Mouse (Mus musculus): ENCODE data around the gene Umps. TPM values are rescaled to one million over a fixed set of nuclear protein-coding genes. Genes with fewer than 3 reads are reported as not detected.

The Umps gene
- total and polyA plus RNA-seq, 3 experiments: 115 to 173 (median 161) TPM

GRCm38 (mm10) chr16:33916473-33917251 lies 50.2 kb downstream of the Umps start:
- peaks cover 0 to 5% of the 10 kb centered on the region in 2 experiments for H3K36me3 ChIP-seq (replicated peaks in 1 of 2; ENCODE audit: control insufficient read depth in 1 of 2, insufficient read depth in 1 of 2, low read length in 1 of 2)
- H3K4me2 ChIP-seq (ENCODE audit: insufficient read depth, low read depth, poor library complexity, severe bottlenecking): no peak overlapping the region
- no peak overlapping the region for H3K9ac ChIP-seq (ENCODE audit: insufficient read depth, low read depth)
- no peaks in the 10 kb centered on the region for H3K79me2 ChIP-seq (replicated peaks; ENCODE audit: control insufficient read depth, extremely low read depth, insufficient read depth, poor library complexity, severe bottlenecking)
- H3K9me3 ChIP-seq (replicated peaks; ENCODE audit: low read length): no peaks in the 10 kb centered on the region
- TF ChIP-seq PAX5 (IDR thresholded peaks at IDR 0.05; ENCODE audit: low read length) (no peak), CTCF (conservative IDR thresholded peaks at IDR 0.05 in 1 of 2, IDR thresholded peaks at IDR 0.05 in 1 of 2; ENCODE audit: low read depth in 2 of 2, low read length in 2 of 2) (no peak), MXI1 (IDR thresholded peaks at IDR 0.05; ENCODE audit: low read depth, low read length) (no peak), ETS1 (conservative IDR thresholded peaks at IDR 0.05; ENCODE audit: low read depth, low read length) (no peak), NRF1 (IDR thresholded peaks at IDR 0.05; ENCODE audit: low read depth, low read length) (no peak), ELF1 (IDR thresholded peaks at IDR 0.05; ENCODE audit: low read depth, low read length) (no peak), ZNF384 (IDR thresholded peaks at IDR 0.05; ENCODE audit: low read depth, low read length) (no peak), ZMIZ1 (IDR thresholded peaks at IDR 0.05; ENCODE audit: low read depth, low read length) (no peak), TBP (conservative IDR thresholded peaks at IDR 0.05; ENCODE audit: low read depth, low read length) (no peak), SIN3A (IDR thresholded peaks at IDR 0.05; ENCODE audit: low read length) (no peak), UBTF (IDR thresholded peaks at IDR 0.05; ENCODE audit: low read depth, low read length) (no peak), USF2 (conservative IDR thresholded peaks at IDR 0.05; ENCODE audit: low read depth, low read length) (no peak), CHD1 (IDR thresholded peaks at IDR 0.05; ENCODE audit: low read depth, low read length) (no peak), USF1 (IDR thresholded peaks at IDR 0.05; ENCODE audit: low read depth, low read length) (no peak)
- no peak overlapping the region for H3K27ac ChIP-seq (ENCODE audit: insufficient read depth, low read depth)
- DNase-seq (ENCODE audit: extremely low read depth): no peak
- H3K4me3 ChIP-seq (replicated peaks in 1 of 3; ENCODE audit: low read depth in 2 of 3, low read length in 2 of 3, poor library complexity in 1 of 3): no peak overlapping the region
- dilution Hi-C loops (cut with MboI; ENCODE audit: extremely low pct_ligation_motif_present, extremely low pct_unique_long_range_greater_than_20kb, low sequenced_read_pairs): no loop called here
- peaks cover 13% of the 10 kb centered on the region for H3K27me3 ChIP-seq (replicated peaks)
- H3K4me1 ChIP-seq (ENCODE audit: control insufficient read depth in 1 of 2, insufficient read depth in 2 of 2): peaks cover 0 to 4% of the 10 kb centered on the region in 2 experiments; a peak in 2 of 4 replicates
- in situ Hi-C loops (cut with MboI; ENCODE audit: low pct_ligation_motif_present, low pct_unique_long_range_greater_than_20kb, low sequenced_read_pairs): no loop called here

- TF ChIP-seq ZMIZ1 (IDR thresholded peaks at IDR 0.05; ENCODE audit: low read depth, low read length) (no peak), ZC3H11A (IDR thresholded peaks at IDR 0.05; ENCODE audit: low read depth, low read length) (no peak), KAT2A (IDR thresholded peaks at IDR 0.05; ENCODE audit: insufficient replicate concordance, low read length) (no peak), CHD1 (IDR thresholded peaks at IDR 0.05; ENCODE audit: low read depth, low read length) (no peak), POLR2AphosphoS2 (IDR thresholded peaks at IDR 0.05; ENCODE audit: low read depth, low read length) (no peak), MAFK (IDR thresholded peaks at IDR 0.05; ENCODE audit: insufficient replicate concordance, low read length) (no peak), ELF1 (IDR thresholded peaks at IDR 0.05; ENCODE audit: low read depth, low read length) (no peak), NRF1 (IDR thresholded peaks at IDR 0.05; ENCODE audit: low read depth, low read length) (no peak), BHLHE40 (IDR thresholded peaks at IDR 0.05; ENCODE audit: low read depth, low read length) (no peak), MAX (IDR thresholded peaks at IDR 0.05; ENCODE audit: low read length) (no peak), USF2 (conservative IDR thresholded peaks at IDR 0.05; ENCODE audit: low read depth, low read length) (no peak), TCF12 (IDR thresholded peaks at IDR 0.05; ENCODE audit: low read depth, low read length) (no peak), MYC (IDR thresholded peaks at IDR 0.05; ENCODE audit: low read depth, low read length) (no peak), JUN (IDR thresholded peaks at IDR 0.05; ENCODE audit: insufficient read depth, low read depth, low read length) (no peak), HCFC1 (IDR thresholded peaks at IDR 0.05; ENCODE audit: low read depth, low read length) (no peak), MEF2A (IDR thresholded peaks at IDR 0.05; ENCODE audit: borderline replicate concordance, low read depth, low read length) (no peak), USF1 (IDR thresholded peaks at IDR 0.05; ENCODE audit: low read depth, low read length) (no peak), MAZ (IDR thresholded peaks at IDR 0.05; ENCODE audit: low read depth, low read length) (no peak), SMC3 (IDR thresholded peaks at IDR 0.05; ENCODE audit: low read depth, low read length) (no peak)
- dilution Hi-C loops (cut with MboI; ENCODE audit: extremely low pct_ligation_motif_present, extremely low pct_unique_long_range_greater_than_20kb, low sequenced_read_pairs) (no loop called here), in situ Hi-C loops (cut with MboI; ENCODE audit: low pct_ligation_motif_present, low pct_unique_long_range_greater_than_20kb, low sequenced_read_pairs) (no loop called here)
- DNase-seq (ENCODE audit: extremely low read depth): no peak
- Histone ChIP-seq H3K4me1 (ENCODE audit: control insufficient read depth in 1 of 2, insufficient read depth in 2 of 2) (peaks cover 0 to 4% of the 10 kb centered on the region in 2 experiments; a peak in 2 of 4 replicates), H3K27ac (ENCODE audit: insufficient read depth, low read depth) (no peak overlapping the region), H3K4me2 (ENCODE audit: insufficient read depth, low read depth, poor library complexity, severe bottlenecking) (no peak overlapping the region), H3K27me3 (replicated peaks) (peaks cover 15% of the 10 kb centered on the region), H3K9me3 (replicated peaks; ENCODE audit: low read length) (no peaks in the 10 kb centered on the region), H3K36me3 (replicated peaks in 1 of 2; ENCODE audit: control insufficient read depth in 1 of 2, insufficient read depth in 1 of 2, low read length in 1 of 2) (peaks cover 0 to 3% of the 10 kb centered on the region in 2 experiments), H3K9ac (ENCODE audit: insufficient read depth, low read depth) (no peak overlapping the region), H3K4me3 (replicated peaks in 1 of 3; ENCODE audit: low read depth in 2 of 3, low read length in 2 of 3, poor library complexity in 1 of 3) (no peak overlapping the region), H3K79me2 (replicated peaks; ENCODE audit: control insufficient read depth, extremely low read depth, insufficient read depth, poor library complexity, severe bottlenecking) (no peaks in the 10 kb centered on the region)
Observed at GRCm38 (mm10) chr16:33914997-33915396, 51.8 kb downstream of the Umps start.
